Mouse (Mus musculus) embryo, embryonic 10 days (tissue): ENCODE measurements around the gene Zswim8.
"Not testable (repeated sequence)": the region's sequence is repeated elsewhere in the genome, so short reads cannot be mapped to it uniquely, and the experiment has no call there.

ENCODE experiments used
- DNase-seq: peaks from one replicate; pipeline ENCODE4 v3.0.0-alpha.2; 2015; ENCODE audit warnings: low spot score

The Zswim8 gene

GRCm38 (mm10) chr14:20694185-20694883, 13.0 kb upstream of the Zswim8 start:
- no peak for DNase-seq

- peak; percentile 94 for DNase-seq
Measured at GRCm38 (mm10) chr14:20694884-20695760, 12.2 kb upstream of the Zswim8 start, which contains the start of gene Fut11. TSS of gene Fut11 (plus strand) at chr14:20694968.

DNA sequence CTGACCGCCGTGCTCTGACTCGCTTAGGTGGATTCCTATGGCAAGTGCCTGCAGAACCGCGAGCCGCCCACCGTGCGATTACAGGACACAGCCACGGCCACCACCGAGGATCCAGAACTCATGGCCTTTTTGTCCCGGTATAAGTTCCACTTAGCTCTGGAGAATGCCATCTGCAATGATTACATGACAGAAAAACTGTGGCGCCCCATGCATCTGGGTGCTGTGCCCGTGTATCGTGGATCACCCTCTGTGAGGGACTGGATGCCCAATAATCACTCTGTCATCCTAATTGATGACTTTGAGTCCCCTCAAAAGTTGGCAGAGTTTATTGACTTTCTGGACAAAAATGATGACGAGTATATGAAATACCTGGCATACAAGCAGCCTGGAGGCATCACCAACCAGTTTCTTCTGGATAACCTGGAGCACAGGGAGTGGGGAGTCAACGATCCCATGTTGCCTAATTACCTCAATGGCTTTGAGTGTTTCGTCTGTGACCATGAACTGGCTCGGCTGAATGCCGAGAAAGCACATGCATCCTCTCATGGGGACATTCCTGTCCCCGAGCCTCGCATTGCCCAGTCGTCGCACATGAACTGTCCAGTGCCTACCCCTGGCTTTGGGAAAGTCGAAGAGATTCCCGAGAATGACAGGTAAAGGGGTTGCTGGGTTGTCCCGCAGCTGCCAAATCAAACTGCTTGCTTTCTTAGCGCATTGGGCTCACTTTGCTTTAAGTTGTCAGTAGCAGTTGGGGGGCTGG, 11.4 kb upstream of the Zswim8 start:
- no peak for DNase-seq

DNA sequence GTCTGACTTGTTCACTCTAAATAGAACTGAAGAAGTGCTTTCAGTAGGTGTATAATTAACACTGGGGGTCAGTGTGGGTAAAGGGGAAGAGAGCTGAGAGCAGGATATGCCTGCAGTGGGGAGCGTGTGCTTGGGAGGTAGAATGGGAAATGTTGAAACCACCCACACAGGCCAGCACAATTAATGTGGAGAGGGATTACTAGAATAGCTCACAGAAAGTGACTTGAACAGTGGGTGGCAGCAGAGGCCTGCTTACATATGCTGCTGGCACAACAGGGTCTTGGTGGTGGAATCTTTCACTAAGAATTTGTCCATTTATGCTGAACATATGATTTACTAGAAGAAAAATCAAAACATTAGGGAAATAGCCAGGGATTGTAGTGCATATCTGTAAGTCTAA, 10.4 kb upstream of the Zswim8 start:
- DNase-seq = peak; percentile 62

DNA sequence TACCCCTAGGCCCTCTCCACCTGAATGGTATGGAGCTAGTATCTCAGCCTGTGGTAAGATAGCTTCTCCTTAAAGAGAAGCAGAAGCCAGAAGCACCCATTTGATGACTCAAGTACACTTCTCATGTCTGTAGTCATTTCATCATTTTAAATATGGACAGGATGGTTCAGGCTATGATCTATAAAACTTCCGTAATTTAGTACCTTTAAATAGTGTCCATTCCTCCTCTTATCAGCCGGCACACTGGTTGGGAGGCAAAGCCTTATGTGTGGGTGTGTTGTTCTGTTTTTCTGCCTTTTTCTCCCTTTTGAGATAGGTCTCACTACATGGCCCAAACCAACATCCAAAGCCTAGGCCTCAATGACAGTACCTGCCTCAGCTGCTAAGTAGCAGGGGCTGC, 8.8 kb upstream of the Zswim8 start:
- no peak for DNase-seq

- no peak for DNase-seq
Measured at GRCm38 (mm10) chr14:20700362-20700761, 7.0 kb upstream of the Zswim8 start.

DNA sequence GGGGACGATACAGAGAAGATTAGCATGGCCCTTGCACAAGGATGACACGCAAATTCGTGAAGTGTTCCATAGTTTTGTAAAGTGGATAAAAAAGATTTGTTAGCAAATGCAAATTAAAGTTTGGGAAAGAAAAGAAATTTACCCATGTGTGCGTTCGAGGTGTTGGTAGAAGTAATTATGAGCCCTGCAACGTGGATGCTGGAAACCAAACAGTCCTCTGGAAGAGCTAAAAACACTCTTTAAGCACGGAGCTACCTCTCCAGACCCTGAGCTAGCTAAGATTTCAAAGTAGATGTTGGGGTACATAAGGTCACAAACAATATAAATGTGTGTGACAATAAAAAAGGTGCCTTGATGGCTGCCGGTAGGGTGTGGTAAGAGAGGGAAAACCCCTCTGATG, 5.8 kb upstream of the Zswim8 start:
- no peak for DNase-seq

GRCm38 (mm10) chr14:20702096-20702740, 5.1 kb upstream of the Zswim8 start:
- DNase-seq = no peak

DNA sequence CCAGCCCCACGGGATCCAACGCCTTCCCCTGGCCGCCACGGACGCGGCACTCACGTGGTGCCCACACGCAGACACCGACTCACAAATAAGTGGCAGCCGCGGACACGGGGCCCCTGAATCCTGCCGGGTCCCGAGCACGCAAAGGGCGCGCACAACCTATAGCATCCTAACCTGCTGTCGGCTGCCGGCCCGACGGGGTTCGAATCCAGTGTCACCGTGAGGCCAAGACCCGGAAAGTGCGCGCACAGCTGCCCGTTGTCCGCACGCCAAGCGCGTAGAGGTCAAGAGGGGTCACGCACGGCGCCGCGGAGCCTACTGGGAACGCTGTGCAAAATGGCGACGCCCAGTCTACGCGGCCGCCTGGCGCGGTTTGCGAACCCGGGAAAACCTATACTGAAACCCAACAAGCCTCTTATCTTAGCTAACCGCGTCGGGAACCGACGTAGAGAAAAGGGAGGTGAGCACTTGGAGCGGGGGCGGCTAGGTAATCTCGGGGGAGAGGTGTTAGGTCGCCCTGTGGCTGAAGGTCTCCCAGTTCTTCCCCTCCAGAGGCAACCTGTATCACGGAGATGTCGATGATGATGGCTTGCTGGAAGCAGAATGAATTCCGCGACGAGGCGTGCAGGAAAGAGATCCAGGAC, 4.5 kb upstream of the Zswim8 start, which contains the start of gene Chchd1:
Chchd1 (plus strand) TSS at position 266 of the 641 bp plus-strand sequence.
- DNase-seq = peak; percentile 97

GRCm38 (mm10) chr14:20703461-20703860, 3.9 kb upstream of the Zswim8 start:
- DNase-seq = not testable (repeated sequence)

DNA sequence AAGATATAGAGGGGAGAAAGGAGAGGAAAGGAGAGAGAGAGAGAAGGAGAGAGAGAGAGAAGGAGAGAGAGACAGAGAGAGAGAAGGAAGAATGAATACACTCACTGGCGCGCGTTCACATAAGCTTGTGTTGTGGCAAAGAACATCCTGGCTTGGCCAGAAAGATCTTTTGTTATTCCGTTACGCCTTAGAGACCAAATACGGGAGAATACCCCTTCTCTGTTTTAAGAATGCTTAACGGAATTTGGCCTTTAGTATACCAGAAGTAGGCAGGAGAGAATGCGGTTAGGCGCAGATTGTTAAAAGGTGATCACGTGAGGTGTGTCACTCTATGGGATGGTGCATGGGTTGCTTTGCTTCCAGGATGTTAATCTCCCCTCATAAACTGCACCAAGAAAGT, 887 bp downstream of the Zswim8 start:
- no peak for DNase-seq

- DNase-seq = no peak
Measured at GRCm38 (mm10) chr14:20713832-20714231, 6.5 kb downstream of the Zswim8 start.

GRCm38 (mm10) chr14:20718443-20718842, 11.1 kb downstream of the Zswim8 start:
- no peak for DNase-seq

DNA sequence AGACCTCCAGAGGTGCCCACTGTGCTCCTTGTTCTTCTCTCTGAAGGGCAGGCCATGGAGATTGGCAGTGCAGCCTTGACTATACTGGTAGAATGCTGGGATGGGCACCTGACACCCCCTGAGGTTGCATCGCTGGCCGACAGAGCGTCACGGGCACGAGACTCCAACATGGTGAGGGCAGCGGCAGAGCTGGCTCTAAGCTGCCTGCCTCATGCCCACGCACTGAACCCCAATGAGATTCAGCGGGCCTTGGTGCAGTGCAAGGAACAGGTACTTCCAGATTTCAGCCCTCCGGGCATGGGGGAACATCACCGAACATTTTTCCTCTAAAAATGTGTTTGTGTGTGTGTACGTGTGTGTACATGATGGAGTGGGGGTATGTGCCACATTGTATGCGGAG, 12.4 kb downstream of the Zswim8 start:
- no peak for DNase-seq

- DNase-seq = no peak
Measured at GRCm38 (mm10) chr14:20721371-20721770, 14.0 kb downstream of the Zswim8 start.

DNA sequence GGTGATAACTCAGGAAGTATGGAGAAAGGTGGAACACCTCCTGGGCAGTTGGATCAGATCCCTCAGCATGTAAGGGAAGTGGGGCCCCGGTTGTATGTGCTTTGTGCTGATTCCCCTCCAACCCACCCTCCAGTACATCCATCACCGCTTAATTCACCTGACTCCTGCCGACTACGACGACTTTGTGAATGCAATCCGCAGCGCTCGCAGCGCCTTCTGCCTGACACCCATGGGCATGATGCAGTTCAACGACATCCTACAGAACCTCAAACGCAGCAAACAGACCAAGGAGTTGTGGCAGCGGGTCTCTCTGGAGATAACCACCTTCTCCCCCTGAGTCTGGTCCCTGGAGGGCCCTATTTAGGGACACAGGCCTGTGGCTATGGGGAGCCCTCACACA, 15.7 kb downstream of the Zswim8 start:
- DNase-seq = no peak

DNA sequence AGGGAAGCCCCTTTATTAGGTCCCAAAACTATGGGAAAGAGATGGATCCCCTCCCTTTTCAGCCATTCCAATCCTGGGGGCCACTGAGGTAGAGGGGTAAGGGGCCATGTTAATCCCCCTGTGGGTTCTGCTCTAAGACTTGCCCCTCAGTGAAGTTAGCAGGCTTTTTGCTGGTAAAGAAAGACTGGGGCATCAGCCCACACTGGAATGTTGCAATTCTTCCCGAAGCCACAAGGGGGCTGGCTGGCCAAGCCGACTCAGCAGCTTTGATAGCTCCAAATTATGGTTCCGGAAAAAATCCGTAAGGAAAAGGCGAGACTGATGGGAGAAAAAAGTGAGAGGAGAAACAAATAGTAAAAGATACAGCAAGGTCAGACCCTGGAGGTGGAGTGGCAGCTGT, 16.7 kb downstream of the Zswim8 start:
- peak; percentile 71 for DNase-seq

DNA sequence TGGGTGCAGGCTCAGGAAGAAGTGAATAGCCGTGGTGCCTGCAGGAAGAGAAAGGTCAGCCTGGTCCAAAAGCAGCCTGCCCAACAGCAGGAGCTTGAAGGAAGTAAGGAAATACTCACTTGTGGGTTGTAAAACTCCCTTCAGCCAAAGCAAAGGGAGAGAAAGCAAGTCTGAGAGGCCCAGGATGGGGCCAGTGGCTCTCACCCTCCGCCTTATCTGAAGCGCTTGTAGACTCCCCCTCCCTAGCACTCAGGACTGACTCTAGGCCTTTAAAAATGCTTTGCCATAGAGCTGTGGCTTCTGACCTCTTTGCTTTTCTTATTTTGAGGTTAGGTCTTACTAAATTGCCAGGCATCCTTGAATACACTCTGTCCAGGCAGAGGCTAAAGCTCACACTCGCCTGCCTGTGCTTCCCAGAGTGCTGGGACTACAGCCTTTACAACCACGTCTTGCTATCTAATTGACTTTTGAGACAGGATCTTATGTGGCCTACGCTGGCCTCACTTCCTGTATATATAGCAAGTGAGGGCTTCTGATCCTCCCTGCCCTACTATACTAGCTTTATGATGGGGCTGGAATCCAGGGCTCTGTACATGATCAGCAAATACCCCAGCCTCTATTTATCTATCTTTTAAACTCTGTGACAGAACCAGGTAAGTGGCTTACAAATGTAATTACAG, 18.4 kb downstream of the Zswim8 start:
- no peak for DNase-seq

GRCm38 (mm10) chr14:20729871-20730270, 22.5 kb downstream of the Zswim8 start:
- no peak for DNase-seq

- no peak for DNase-seq
Measured at GRCm38 (mm10) chr14:20730853-20731602, 23.7 kb downstream of the Zswim8 start.
